Mouse (Mus musculus): Measurements from ENCODE around the gene Hipk4. TPM values are rescaled to one million over a fixed set of nuclear protein-coding genes. Genes with fewer than 3 reads are reported as not detected.

Hipk4 gene
- polyA plus RNA-seq, 1 experiment = 0.56 TPM

GRCm38 (mm10) chr7:27535386-27535785, 12.3 kb downstream of the Hipk4 start:
- WGBS = 85% methylated on average over 2 of the region's 2 CpGs
- no peak for DNase-seq (ENCODE audit: low read depth, low spot score)

DNA sequence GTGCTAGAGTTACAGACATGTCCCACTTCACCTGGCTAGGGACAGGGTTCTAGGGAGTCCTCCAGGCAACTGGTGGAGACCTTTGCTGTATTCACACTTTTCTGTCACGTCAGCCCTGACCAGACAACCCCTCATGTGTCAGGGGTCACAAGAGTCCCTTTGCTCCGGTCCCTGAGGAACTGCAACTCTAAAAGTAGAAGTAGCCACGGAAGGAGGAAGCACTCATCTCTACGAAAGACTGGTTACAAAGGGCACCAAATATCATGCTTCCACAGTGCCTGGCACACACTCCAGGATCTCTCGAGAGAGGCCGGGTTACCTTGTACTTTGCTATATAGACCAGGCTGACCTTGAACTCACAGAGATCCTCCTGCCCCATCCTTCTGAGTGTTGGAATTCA, 13.6 kb downstream of the Hipk4 start:
- 87% methylated on average over 6 of the region's 6 CpGs for WGBS
- no peak for DNase-seq (ENCODE audit: low read depth, low spot score)

- no peak for DNase-seq (ENCODE audit: low read depth, low spot score)
- 77% methylated on average over 8 of the region's 8 CpGs for WGBS
Observed at GRCm38 (mm10) chr7:27537998-27538397, 14.9 kb downstream of the Hipk4 start.

GRCm38 (mm10) chr7:27538797-27539196, 15.7 kb downstream of the Hipk4 start:
- WGBS = 95% methylated on average over 2 of the region's 2 CpGs
- DNase-seq (ENCODE audit: low read depth, low spot score) = no peak

DNA sequence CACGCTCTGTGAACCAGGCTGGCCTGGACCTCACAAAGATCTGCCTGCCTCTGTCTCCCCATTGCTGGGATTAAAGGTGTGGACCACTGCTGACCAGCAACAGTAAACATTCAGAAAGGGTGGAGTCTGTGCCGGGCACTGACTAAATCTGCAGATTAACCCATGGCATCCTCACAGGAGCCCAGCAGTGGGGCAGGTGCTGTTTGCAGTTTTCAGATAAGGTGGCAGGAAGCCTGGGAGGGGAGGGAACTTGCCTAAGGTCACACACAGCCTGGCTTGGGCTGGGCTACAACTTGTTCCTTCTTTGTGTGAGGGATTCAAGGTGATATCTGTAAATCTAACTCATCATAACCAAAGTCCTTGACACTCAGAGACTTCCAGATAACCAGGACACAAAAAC, 17.5 kb downstream of the Hipk4 start:
- DNase-seq (ENCODE audit: low read depth, low spot score) = no peak

DNA sequence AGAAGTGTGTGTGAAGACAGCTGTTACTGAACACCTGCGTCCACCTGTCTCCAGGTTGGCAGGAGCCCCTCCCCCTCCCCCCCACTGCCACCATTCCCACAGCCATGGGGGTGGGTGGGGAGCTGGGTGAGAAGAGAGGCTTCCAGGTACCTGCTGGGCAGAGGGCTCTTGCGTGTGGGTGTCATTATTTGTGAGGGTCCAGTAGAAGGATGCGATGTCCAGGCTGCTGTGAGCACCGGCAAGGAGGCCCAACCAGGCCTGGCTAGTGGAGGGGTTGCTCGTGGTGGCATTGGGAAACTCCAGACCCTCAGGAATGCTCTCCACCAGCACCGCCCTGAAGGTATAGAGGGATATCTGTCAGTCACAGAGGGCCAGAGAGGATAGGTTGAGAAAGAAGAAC, 17.9 kb downstream of the Hipk4 start:
- DNase-seq (ENCODE audit: low read depth, low spot score) = no peak

More for the DNA sequence above, 17.5 kb downstream of the Hipk4 start:
- WGBS = 51% methylated on average over 2 of the region's 2 CpGs

DNA sequence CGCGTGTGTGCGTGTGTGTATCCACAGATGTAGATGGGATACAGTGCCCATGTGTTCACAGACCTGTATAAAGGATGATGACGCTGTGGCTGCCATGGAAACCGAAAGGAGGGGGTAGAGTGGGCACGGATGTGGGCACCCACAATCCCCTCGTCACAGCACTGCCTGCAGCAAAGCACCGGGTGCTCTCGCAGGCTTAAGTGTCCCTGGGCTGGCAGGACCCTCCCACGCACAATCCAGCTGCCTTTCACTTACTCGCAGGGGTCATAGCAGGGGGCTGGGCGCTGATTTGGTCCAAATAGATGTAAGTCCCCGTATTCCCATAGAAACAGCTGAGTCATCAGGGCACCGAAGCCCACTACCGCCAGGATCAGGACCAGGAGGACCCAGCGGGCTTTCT, 18.4 kb downstream of the Hipk4 start:
- 88% methylated on average over 16 of the region's 16 CpGs for WGBS

More for the DNA sequence above, 17.9 kb downstream of the Hipk4 start:
- 84% methylated on average over 6 of the region's 6 CpGs for whole genome bisulfite sequencing

DNA sequence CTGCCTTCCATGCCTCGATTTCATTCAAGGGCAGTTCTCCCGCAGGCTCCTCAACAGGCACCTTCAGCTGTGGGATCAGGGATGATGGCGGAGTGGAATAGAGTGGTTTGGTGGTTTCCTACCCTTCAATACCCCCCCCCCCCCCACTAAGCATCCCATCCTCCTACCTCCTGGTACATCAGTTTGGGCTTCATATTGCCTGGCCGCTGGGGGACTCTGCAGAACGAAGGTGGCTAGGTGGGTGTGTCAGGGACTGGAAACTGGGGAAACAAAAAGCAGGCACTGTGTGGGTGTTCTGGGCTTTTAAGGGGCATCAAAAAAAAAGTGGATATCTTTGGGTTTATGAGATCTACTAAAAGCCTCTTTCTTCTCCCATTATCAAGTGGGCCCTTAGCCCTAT, 18.9 kb downstream of the Hipk4 start:
- WGBS = 62% methylated on average over 5 of the region's 5 CpGs

More for the DNA sequence above, 18.4 kb downstream of the Hipk4 start:
- no peak for DNase-seq (ENCODE audit: low read depth, low spot score)

GRCm38 (mm10) chr7:27542392-27543033, 19.4 kb downstream of the Hipk4 start:
- WGBS = 2% methylated on average over 30 of the region's 30 CpGs
- no peak for DNase-seq (ENCODE audit: low read depth, low spot score)

More for the DNA sequence above, 18.9 kb downstream of the Hipk4 start:
- no peak for DNase-seq (ENCODE audit: low read depth, low spot score)

DNA sequence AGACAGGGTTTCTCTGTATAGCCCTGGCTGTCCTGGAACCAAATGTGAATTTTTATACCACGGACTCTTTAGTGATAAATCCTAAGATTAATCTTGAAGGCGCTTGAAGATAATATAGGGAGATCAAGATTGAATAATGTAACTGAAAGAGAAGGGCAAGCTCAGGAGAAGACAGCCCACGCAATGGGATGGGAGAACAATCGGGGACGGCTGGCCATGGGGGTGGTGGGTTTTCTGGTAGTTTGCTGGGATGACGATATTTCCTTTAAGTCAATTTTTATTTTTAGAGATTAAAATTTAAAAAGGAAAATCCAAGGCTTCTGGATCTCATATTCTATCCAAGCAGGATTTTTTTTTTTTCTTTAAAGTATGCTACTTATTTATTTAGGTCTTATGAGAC, 20.0 kb downstream of the Hipk4 start:
- WGBS = 18% methylated on average over 6 of the region's 6 CpGs
- DNase-seq (ENCODE audit: low read depth, low spot score) = no peak

DNA sequence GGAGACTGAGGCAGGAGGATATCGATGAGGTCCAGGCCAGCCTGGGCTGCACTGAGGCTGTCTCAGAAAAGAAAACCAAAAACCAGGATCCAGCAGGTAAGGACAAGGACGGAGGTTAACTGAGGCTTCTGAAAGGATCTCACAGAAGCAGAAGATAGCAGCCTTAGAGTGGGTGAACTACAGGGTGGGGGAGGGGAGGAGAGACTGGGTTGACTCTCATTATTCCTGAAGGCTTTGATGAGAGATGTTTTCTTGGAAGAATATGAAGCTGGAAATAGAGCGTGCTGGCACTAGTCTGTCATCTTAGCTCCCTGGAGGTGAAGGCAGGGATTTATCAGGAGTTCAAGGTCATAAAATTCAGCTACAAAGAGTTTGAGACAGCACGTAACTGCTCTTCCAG, 20.8 kb downstream of the Hipk4 start:
- DNase-seq (ENCODE audit: low read depth, low spot score) = no peak
- 89% methylated on average over 4 of the region's 4 CpGs for WGBS

GRCm38 (mm10) chr7:27544675-27545370, 21.8 kb downstream of the Hipk4 start:
- 79% methylated on average over 12 of the region's 12 CpGs for WGBS
- no peak for DNase-seq (ENCODE audit: low read depth, low spot score)

GRCm38 (mm10) chr7:27549597-27549996, 26.5 kb downstream of the Hipk4 start:
- DNase-seq (ENCODE audit: low read depth, low spot score) = no peak
- 68% methylated on average over 6 of the region's 6 CpGs for WGBS

DNA sequence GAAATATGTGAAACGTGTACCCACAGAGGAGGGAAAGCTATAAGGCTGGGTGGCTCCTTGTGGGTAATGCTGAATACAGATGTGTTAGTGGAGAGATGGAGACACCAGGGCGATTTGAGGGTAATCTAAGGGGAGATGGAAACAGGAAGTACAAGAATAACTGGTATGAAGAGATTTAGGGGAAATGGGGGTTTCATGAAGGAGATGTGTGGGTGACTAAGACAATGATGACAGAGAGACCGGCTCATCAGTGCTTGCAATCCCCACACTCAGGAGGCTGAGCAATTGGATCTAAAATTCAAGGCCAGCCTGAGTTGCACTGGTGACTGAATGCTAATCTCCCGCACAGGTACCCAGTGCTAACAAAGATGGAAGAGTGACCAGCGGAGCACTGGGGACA, 29.0 kb downstream of the Hipk4 start:
- no peak for DNase-seq (ENCODE audit: low read depth, low spot score)
- 37% methylated on average over 5 of the region's 5 CpGs for WGBS

DNA sequence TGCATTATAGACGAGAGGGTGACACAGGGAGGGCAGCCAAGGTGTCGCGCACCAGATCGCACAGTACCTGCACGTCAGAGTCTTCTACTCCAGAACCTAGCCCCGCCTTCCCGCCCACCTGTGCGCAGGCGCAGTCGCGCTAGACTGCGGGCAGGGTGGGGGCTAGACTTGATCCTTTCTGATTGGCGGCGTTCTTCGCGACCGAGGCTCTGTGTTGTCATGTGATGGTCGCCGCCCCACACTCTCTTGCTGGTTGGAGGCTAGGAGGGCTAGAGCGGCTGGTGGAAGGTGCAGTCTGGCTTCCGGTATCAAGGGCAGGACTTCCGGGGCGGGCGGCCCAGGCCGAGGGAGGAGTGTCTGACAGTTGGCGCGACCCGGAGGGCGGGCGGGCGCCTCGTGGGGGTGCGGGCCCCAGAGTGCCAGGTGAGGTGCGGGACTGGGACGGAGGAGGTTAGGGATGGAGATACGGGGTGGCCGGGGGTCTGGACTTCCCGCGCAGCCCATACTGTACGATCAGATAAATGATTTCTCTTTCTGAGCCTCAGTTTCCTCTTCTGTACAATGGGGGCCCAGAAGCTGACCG, 30.0 kb downstream of the Hipk4 start, which contains the start of the genes Pld3 and 2310022A10Rik:
Pld3 (minus strand) TSS at position 288 of the 583 bp plus-strand sequence.
2310022A10Rik (plus strand) TSS at position 303 of the 583 bp plus-strand sequence.
- under 1% methylated on average over 41 of the region's 41 CpGs for WGBS
- DNase-seq (ENCODE audit: low read depth, low spot score) = peak; percentile 90

DNA sequence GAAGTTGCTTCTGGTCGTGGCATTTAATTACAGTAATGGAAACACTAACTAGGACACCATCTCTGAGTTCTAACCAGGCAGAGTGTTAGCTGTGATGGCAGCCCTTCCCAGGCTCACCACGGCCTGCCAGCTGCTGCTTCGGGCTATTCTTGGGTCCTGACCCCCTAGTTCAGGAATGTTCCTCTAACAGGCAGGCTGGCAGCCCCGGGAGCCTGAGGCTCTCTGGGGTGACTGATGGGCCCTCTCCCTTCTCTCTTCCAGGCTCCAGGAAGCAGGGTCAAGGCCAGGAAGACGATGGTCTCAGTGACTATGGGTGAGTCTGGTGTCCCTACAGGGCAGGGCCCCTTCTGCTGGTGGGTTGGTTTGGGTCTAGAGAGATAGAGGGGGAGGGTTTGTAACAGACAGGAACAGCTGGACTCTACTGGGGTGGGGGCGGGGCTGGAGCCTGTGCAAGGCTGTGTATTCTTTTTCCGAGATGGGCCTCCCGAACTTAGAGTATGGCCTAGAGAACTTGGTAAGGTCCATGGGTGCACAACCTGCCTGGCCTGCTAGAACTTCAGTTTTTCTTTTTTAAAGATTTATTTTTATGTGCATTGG, 37.3 kb downstream of the Hipk4 start:
- DNase-seq (ENCODE audit: low read depth, low spot score) = no peak
- WGBS = 62% methylated on average over 8 of the region's 8 CpGs

- DNase-seq (ENCODE audit: low read depth, low spot score) = no peak
- WGBS = 61% methylated on average over 1 of the region's 1 CpGs
Observed at GRCm38 (mm10) chr7:27560978-27561377, 37.9 kb downstream of the Hipk4 start.

GRCm38 (mm10) chr7:27569580-27570224, 46.6 kb downstream of the Hipk4 start:
- WGBS = 71% methylated on average over 5 of the region's 5 CpGs
- DNase-seq (ENCODE audit: low read depth, low spot score) = no peak

- DNase-seq (ENCODE audit: low read depth, low spot score) = no peak
- 62% methylated on average over 4 of the region's 4 CpGs for WGBS
Observed at GRCm38 (mm10) chr7:27572133-27572532, 49.1 kb downstream of the Hipk4 start.
